Mouse (Mus musculus): ENCODE results near the gene Exoc6b.

DNA sequence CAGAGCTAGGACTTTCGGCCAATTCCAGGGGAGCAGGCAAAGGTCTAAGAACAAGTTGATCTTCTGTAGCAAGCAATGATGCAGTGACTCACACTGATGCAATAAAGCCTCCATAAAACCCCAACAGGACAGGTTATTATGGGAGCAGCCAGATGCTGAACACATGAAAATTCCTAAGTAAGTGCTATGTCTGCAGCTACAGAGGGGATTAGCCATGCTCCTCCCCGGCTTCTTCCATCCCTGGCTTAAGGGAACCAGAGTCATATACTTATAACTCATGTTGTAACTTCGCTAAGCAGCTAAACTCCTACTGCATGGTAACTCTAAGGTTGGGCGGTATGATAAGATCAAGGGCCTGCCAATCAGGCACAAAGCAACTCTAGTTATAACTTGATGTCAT lies 18.1 kb upstream of the Exoc6b start:
- no peak for TF ChIP-seq POLR2A (IDR thresholded peaks at IDR 0.05; ENCODE audit: insufficient read depth, low read length)
- TF ChIP-seq CTCF (IDR thresholded peaks at IDR 0.05; ENCODE audit: low read depth, low read length), result no peak
